In genomic region chr17:50069897-50070636, GRCm38 (mm10) we compare ENCODE assay signal across 8 mouse cellular contexts.
A peak's percentile ranks its signal among the peaks of the same experiment; 100 is the strongest.
DNase-seq lines count a peak whose midpoint lies in the region; ATAC-seq lines count a peak whose summit lies in the region.

No protein-coding gene starts in this region.

- no peak overlapping the region for H3K9ac ChIP-seq in heart, embryonic 13.5 days
- H3K9ac ChIP-seq in liver, embryonic 15.5 days, result peak overlapping the region; percentile 50
- H3K9ac ChIP-seq in midbrain, embryonic 13.5 days (replicated peaks), result no peak overlapping the region
- no peak overlapping the region for H3K9ac ChIP-seq in intestine, embryonic 15.5 days

- H3K27ac ChIP-seq in heart, embryonic 10.5 days, result no peak overlapping the region
- peak overlapping the region; percentile 72 for H3K27ac ChIP-seq in brown adipose tissue, adult 24 weeks (replicated peaks; ENCODE audit: low read depth, low read length)
- peak overlapping the region; percentile 54 for H3K27ac ChIP-seq in heart, embryonic 13.5 days (replicated peaks)
- peak overlapping the region; percentile 89 for H3K27ac ChIP-seq in liver, embryonic 15.5 days (replicated peaks)
- no peak overlapping the region for H3K27ac ChIP-seq in midbrain, embryonic 13.5 days
- H3K27ac ChIP-seq in intestine, embryonic 15.5 days, result no peak overlapping the region

- 10% methylated on average over 10 of the region's 10 CpGs for WGBS in heart, embryonic 10.5 days
- WGBS in heart, embryonic 13.5 days, result 13% methylated on average over 10 of the region's 10 CpGs
- WGBS in liver, embryonic 15.5 days (ENCODE audit: insufficient replicate concordance), result 10% methylated on average over 10 of the region's 10 CpGs
- WGBS in midbrain, embryonic 13.5 days, result 68% methylated on average over 10 of the region's 10 CpGs
- WGBS in intestine, embryonic 15.5 days, result 29% methylated on average over 10 of the region's 10 CpGs

- no peaks in the 10 kb centered on the region for H3K9me3 ChIP-seq in heart, embryonic 10.5 days
- no peaks in the 10 kb centered on the region for H3K9me3 ChIP-seq in heart, embryonic 13.5 days
- H3K9me3 ChIP-seq in liver, embryonic 15.5 days (replicated peaks), result no peaks in the 10 kb centered on the region
- H3K9me3 ChIP-seq in midbrain, embryonic 13.5 days, result no peaks in the 10 kb centered on the region
- no peaks in the 10 kb centered on the region for H3K9me3 ChIP-seq in intestine, embryonic 15.5 days

- H3K27me3 ChIP-seq in heart, embryonic 10.5 days (ENCODE audit: insufficient read depth, poor library complexity, severe bottlenecking), result no peaks in the 10 kb centered on the region
- no peaks in the 10 kb centered on the region for H3K27me3 ChIP-seq in heart, embryonic 13.5 days (replicated peaks)
- H3K27me3 ChIP-seq in liver, embryonic 15.5 days, result no peaks in the 10 kb centered on the region
- no peaks in the 10 kb centered on the region for H3K27me3 ChIP-seq in midbrain, embryonic 13.5 days
- no peaks in the 10 kb centered on the region for H3K27me3 ChIP-seq in intestine, embryonic 15.5 days (replicated peaks)

- peak overlapping the region; percentile 25 for H3K4me2 ChIP-seq in heart, embryonic 13.5 days
- peak overlapping the region; percentile 54 for H3K4me2 ChIP-seq in liver, embryonic 15.5 days
- H3K4me2 ChIP-seq in midbrain, embryonic 13.5 days (replicated peaks), result no peak overlapping the region
- H3K4me2 ChIP-seq in intestine, embryonic 15.5 days (replicated peaks), result no peak overlapping the region

- H3K4me1 ChIP-seq in heart, embryonic 10.5 days, result peaks cover 10% of the 10 kb centered on the region
- H3K4me1 ChIP-seq in brown adipose tissue, adult 24 weeks (ENCODE audit: control insufficient read depth, insufficient read depth, insufficient read length, low read length), result no peaks in the 10 kb centered on the region
- H3K4me1 ChIP-seq in heart, embryonic 13.5 days, result peaks cover 18% of the 10 kb centered on the region
- peaks cover 39% of the 10 kb centered on the region for H3K4me1 ChIP-seq in liver, embryonic 15.5 days (replicated peaks)
- 0 out of 2 replicates have a peak, but pooled peaks cover 6% of the 10 kb centered on the region for H3K4me1 ChIP-seq in midbrain, embryonic 13.5 days (replicated peaks)
- H3K4me1 ChIP-seq in intestine, embryonic 15.5 days (replicated peaks), result no peaks in the 10 kb centered on the region

- H3K36me3 ChIP-seq in heart, embryonic 10.5 days, result no peaks in the 10 kb centered on the region
- H3K36me3 ChIP-seq in heart, embryonic 13.5 days, result peaks cover 23% of the 10 kb centered on the region
- no peaks in the 10 kb centered on the region for H3K36me3 ChIP-seq in liver, embryonic 15.5 days (replicated peaks)
- no peaks in the 10 kb centered on the region for H3K36me3 ChIP-seq in midbrain, embryonic 13.5 days
- no peaks in the 10 kb centered on the region for H3K36me3 ChIP-seq in intestine, embryonic 15.5 days

- H3K4me3 ChIP-seq in heart, embryonic 10.5 days, result no peak overlapping the region
- H3K4me3 ChIP-seq in brown adipose tissue, adult 24 weeks (ENCODE audit: insufficient read depth, low read depth, low read length), result peak overlapping the region; percentile 42
- no peak overlapping the region for H3K4me3 ChIP-seq in heart, embryonic 13.5 days
- H3K4me3 ChIP-seq in liver, embryonic 15.5 days (replicated peaks), result peak overlapping the region; percentile 21
- H3K4me3 ChIP-seq in midbrain, embryonic 13.5 days (replicated peaks), result no peak overlapping the region
- no peak overlapping the region for H3K4me3 ChIP-seq in intestine, embryonic 15.5 days (replicated peaks)

- no peak for ATAC-seq in heart, embryonic 13.5 days (ENCODE audit: extremely low read depth, insufficient number of reproducible peaks, low FRiP score, low TSS enrichment)
- ATAC-seq in liver, embryonic 15.5 days (ENCODE audit: insufficient read depth), result peak; percentile 69
- no peak for ATAC-seq in midbrain, embryonic 13.5 days
- ATAC-seq in intestine, embryonic 15.5 days, result no peak

- peak; percentile 70 to 76 for DNase-seq in heart, adult 18-20 months
- no peak for DNase-seq in heart, embryonic 10.5 days (ENCODE audit: low spot score)
- no peak for DNase-seq in thymus, adult 18-20 months

Comparison
In these comparisons a context has a peak if more than half of its experiments do, and no peak if none do; other contexts are left out.
1. DNase-seq: peak in heart, adult 18-20 months (2 of 2); none in heart, embryonic 10.5 days (single experiment) and thymus, adult 18-20 months (0 of 2).
2. H3K27ac ChIP-seq: peak in brown adipose tissue, adult 24 weeks (single experiment), heart, embryonic 13.5 days (single experiment) and liver, embryonic 15.5 days (single experiment); none in heart, embryonic 10.5 days (single experiment), midbrain, embryonic 13.5 days (single experiment) and intestine, embryonic 15.5 days (single experiment).
3. H3K4me3 ChIP-seq: peak in brown adipose tissue, adult 24 weeks (single experiment) and liver, embryonic 15.5 days (single experiment); none in heart, embryonic 10.5 days (single experiment), heart, embryonic 13.5 days (single experiment), midbrain, embryonic 13.5 days (single experiment) and intestine, embryonic 15.5 days (single experiment).
4. H3K4me2 ChIP-seq: peak in heart, embryonic 13.5 days (single experiment) and liver, embryonic 15.5 days (single experiment); none in midbrain, embryonic 13.5 days (single experiment) and intestine, embryonic 15.5 days (single experiment).